2 mouse cellular contexts compared by ENCODE assay signal in the genomic region with DNA sequence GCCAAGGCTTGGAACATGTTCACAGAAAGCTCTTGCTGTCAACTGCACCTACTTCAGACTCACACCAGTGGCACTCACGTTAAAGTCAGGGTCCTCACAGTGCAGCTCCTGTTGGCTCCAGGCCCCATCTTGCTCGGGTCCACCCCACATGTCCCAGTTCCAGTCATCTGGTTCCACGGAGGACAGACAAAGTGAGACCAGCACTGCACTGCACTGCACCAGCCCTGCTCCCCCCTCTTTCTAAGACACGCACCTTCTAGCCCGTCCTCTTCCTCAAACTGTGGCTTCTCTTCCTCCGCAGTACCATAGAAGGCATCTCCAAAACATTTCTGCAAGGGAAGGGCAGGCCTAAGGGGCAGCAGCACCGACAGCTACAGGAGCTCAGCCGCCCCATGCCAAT.
TF ChIP-seq lines count a peak whose summit lies in the region.

No protein-coding gene starts in this region.

TF ChIP-seq in CH12.LX, 34 proteins besides CTCF, POLR2A, EP300 and RAD21:
- TF ChIP-seq ETS1 (conservative IDR thresholded peaks at IDR 0.05; ENCODE audit: low read depth, low read length) (no peak), POLR2AphosphoS2 (IDR thresholded peaks at IDR 0.05; ENCODE audit: low read depth, low read length) (peak; percentile 18; the same call in 1 of the 2 replicates), ELF1 (IDR thresholded peaks at IDR 0.05; ENCODE audit: low read depth, low read length) (no peak)
TF ChIP-seq in CH12.LX: peak in this region for 1.

TF ChIP-seq in MEL, 35 proteins besides CTCF, POLR2A, EP300 and RAD21:
- TF ChIP-seq ZNF384 (IDR thresholded peaks at IDR 0.05; ENCODE audit: low read depth, low read length) (no peak), ZKSCAN1 (IDR thresholded peaks at IDR 0.05; ENCODE audit: low read depth, low read length) (0 out of 2 replicates have a peak, but pooled peaks have one; percentile 25), NELFE (IDR thresholded peaks at IDR 0.05; ENCODE audit: low read depth, low read length) (peak; percentile 24), POLR2AphosphoS5 (IDR thresholded peaks at IDR 0.05; ENCODE audit: borderline replicate concordance, low read depth, low read length) (peak; percentile 72; the same call in 1 of the 2 replicates), BHLHE40 (IDR thresholded peaks at IDR 0.05; ENCODE audit: borderline replicate concordance, low read depth, low read length) (no peak), ZMIZ1 (IDR thresholded peaks at IDR 0.05; ENCODE audit: low read depth, low read length) (peak; percentile 79), NRF1 (IDR thresholded peaks at IDR 0.05; ENCODE audit: insufficient read depth, low read depth, low read length, poor library complexity, severe bottlenecking) (no peak), SMC3 (IDR thresholded peaks at IDR 0.05; ENCODE audit: low read depth, low read length) (no peak), MYB (IDR thresholded peaks at IDR 0.05; ENCODE audit: low read depth, low read length) (no peak), ZC3H11A (IDR thresholded peaks at IDR 0.05; ENCODE audit: low read depth, low read length) (no peak), E2F4 (IDR thresholded peaks at IDR 0.05; ENCODE audit: borderline replicate concordance, low read depth, low read length) (no peak), CHD2 (IDR thresholded peaks at IDR 0.05; ENCODE audit: low read length) (no peak), POLR2AphosphoS2 (IDR thresholded peaks at IDR 0.05; ENCODE audit: low read length) (peak; percentile 22; the same call in 1 of the 2 replicates), TBP (IDR thresholded peaks at IDR 0.05; ENCODE audit: low read depth, low read length) (no peak), KAT2A (conservative IDR thresholded peaks at IDR 0.05; ENCODE audit: low read depth, low read length) (no peak), HCFC1 (IDR thresholded peaks at IDR 0.05; ENCODE audit: low read depth, low read length) (peak; percentile 25; the same call in 1 of the 2 replicates), MEF2A (IDR thresholded peaks at IDR 0.05; ENCODE audit: extremely low read depth, insufficient replicate concordance, low read depth, low read length, poor library complexity, severe bottlenecking) (no peak)
